Mouse (Mus musculus): ENCODE measurements at regions not wholly inside any gene's neighbourhood (a gene's known extent, or its start where the extent isn't known, plus 50 kb on each side); places are given as distances from the start of the nearest gene placed in this dataset.

- TF ChIP-seq CTCF (IDR thresholded peaks at IDR 0.05; ENCODE audit: low read depth): no peak
- TF ChIP-seq EP300 (IDR thresholded peaks at IDR 0.05; ENCODE audit: low read depth): no peak
Measured at GRCm38 (mm10) chr13:37195857-37196256, 145.8 kb upstream of the F13a1 start.

Measured in liver, embryonic 14.5 days (tissue).